Comparison of ENCODE assay signal across 15 mouse cellular contexts in genomic region chr6:50976973-50977372, GRCm38 (mm10).
DNase-seq lines count a peak whose midpoint lies in the region; ATAC-seq lines count a peak whose summit lies in the region.
"Had no signal": no experiment of that assay in that cellular context is flagged by ENCODE, and none has a peak within 500 bp of the region (broad histone marks: within the 10 kb centered on the region; RNA-seq: fewer than 3 reads in every experiment).

No protein-coding gene starts in this region.

- H3K36me3 ChIP-seq in kidney, embryonic 16.5 days (ENCODE audit: insufficient read depth, low read length), result no peaks in the 10 kb centered on the region
- no peaks in the 10 kb centered on the region for H3K36me3 ChIP-seq in embryonic facial prominence, embryonic 11.5 days (replicated peaks; ENCODE audit: control insufficient read depth, insufficient read depth, low read depth, low read length)
- H3K36me3 ChIP-seq: hindbrain, embryonic 12.5 days had no signal

- H3K27ac ChIP-seq in kidney, embryonic 16.5 days (ENCODE audit: low read length), result peak overlapping the region; percentile 86
- H3K27ac ChIP-seq in embryonic facial prominence, embryonic 11.5 days (replicated peaks; ENCODE audit: low read depth, low read length), result peak overlapping the region; percentile 48
- H3K27ac ChIP-seq: hindbrain, embryonic 12.5 days; layer of hippocampus, adult 2 months; liver, embryonic 14.5 days; macrophage had no signal

- ATAC-seq in frontal cortex, adult (ENCODE audit: low TSS enrichment), result peak; percentile 39; the same call in 1 of the 2 replicates
- no peak for ATAC-seq in kidney, embryonic 16.5 days (ENCODE audit: low FRiP score, low TSS enrichment)
- ATAC-seq in embryonic facial prominence, embryonic 11.5 days (replicated peaks; ENCODE audit: insufficient number of reproducible peaks, low FRiP score, low TSS enrichment, low read depth), result no peak
- ATAC-seq in activated CD4-positive, CD25-positive, alpha-beta regulatory T cell, adult 4 months, result no peak
- ATAC-seq: forebrain, postnatal 0 days had no signal

- H3K27me3 ChIP-seq in kidney, embryonic 16.5 days (ENCODE audit: insufficient read depth, low read length), result no peaks in the 10 kb centered on the region
- H3K27me3 ChIP-seq in embryonic facial prominence, embryonic 11.5 days (ENCODE audit: control insufficient read depth, insufficient read depth, low read length), result no peaks in the 10 kb centered on the region

- H3K9ac ChIP-seq in kidney, embryonic 16.5 days (replicated peaks; ENCODE audit: low read length), result no peak overlapping the region
- H3K9ac ChIP-seq in embryonic facial prominence, embryonic 11.5 days (replicated peaks; ENCODE audit: low read length), result no peak overlapping the region
- H3K9ac ChIP-seq: forebrain, postnatal 0 days; hindbrain, embryonic 12.5 days; liver, embryonic 14.5 days had no signal

- no peak overlapping the region for H3K4me3 ChIP-seq in kidney, embryonic 16.5 days (ENCODE audit: low read length)
- no peak overlapping the region for H3K4me3 ChIP-seq in embryonic facial prominence, embryonic 11.5 days (ENCODE audit: low read depth, low read length)
- H3K4me3 ChIP-seq: hindbrain, embryonic 12.5 days; layer of hippocampus, adult 2 months had no signal

- no peak for DNase-seq in frontal cortex, postnatal 25 days (ENCODE audit: low spot score in 2 of 2)
- DNase-seq in kidney, adult 11 months, result no peak
- peak; percentile 58 for DNase-seq in embryonic facial prominence, embryonic 11.5 days (ENCODE audit: low spot score)
- peak; percentile 49 to 59 for DNase-seq in kidney, postnatal 4 days
- DNase-seq in ovary, adult 18-20 months (ENCODE audit: low spot score), result no peak
- DNase-seq: cerebellum, postnatal 36 days; forebrain, postnatal 0 days; thymus, adult 18-20 months had no signal

- peaks cover 64% of the 10 kb centered on the region for H3K4me1 ChIP-seq in kidney, embryonic 16.5 days (ENCODE audit: insufficient read depth, low read length)
- H3K4me1 ChIP-seq in embryonic facial prominence, embryonic 11.5 days (ENCODE audit: control insufficient read depth, insufficient read depth, low read length), result peaks cover 7% of the 10 kb centered on the region; the same call in 1 of the 2 replicates

- H3K4me2 ChIP-seq in kidney, embryonic 16.5 days (replicated peaks; ENCODE audit: low read depth, low read length), result no peak overlapping the region
- H3K4me2 ChIP-seq in embryonic facial prominence, embryonic 11.5 days (ENCODE audit: low read depth, low read length), result no peak overlapping the region
- H3K4me2 ChIP-seq: hindbrain, embryonic 12.5 days had no signal

- WGBS in kidney, embryonic 16.5 days, result 25% methylated on average over 7 of the region's 7 CpGs
- WGBS in embryonic facial prominence, embryonic 11.5 days, result 18% methylated on average over 7 of the region's 7 CpGs

- H3K9me3 ChIP-seq in kidney, embryonic 16.5 days (ENCODE audit: low read length), result no peaks in the 10 kb centered on the region
- H3K9me3 ChIP-seq in embryonic facial prominence, embryonic 11.5 days (replicated peaks; ENCODE audit: control insufficient read depth, low read length), result no peaks in the 10 kb centered on the region
- H3K9me3 ChIP-seq: hindbrain, embryonic 12.5 days had no signal

Comparison
In these comparisons a context has a peak if more than half of its experiments do, and no peak if none do; other contexts are left out.
1. DNase-seq: peak in embryonic facial prominence, embryonic 11.5 days (single experiment) and kidney, postnatal 4 days (2 of 2); none in frontal cortex, postnatal 25 days (0 of 2), kidney, adult 11 months (single experiment) and ovary, adult 18-20 months (single experiment).